Mouse (Mus musculus) thymus, adult 2 months (tissue): ENCODE measurements around the gene Dock8. TPM values are rescaled to one million over a fixed set of nuclear protein-coding genes. Genes with fewer than 3 reads are reported as not detected.

Experiments used
- DNase-seq: peaks from one replicate; pipeline ENCODE4 v3.0.0; 2021
- H3K27ac ChIP-seq: fragments of 200-500 bp; 2 replicates; pipeline ENCODE4 v1.5.1; 2012; ENCODE audit warnings: low read length, control low read depth; ENCODE audit not compliant: control insufficient read depth, insufficient read depth
- H3K27me3 ChIP-seq: fragments of 200-500 bp; 2 replicates; pipeline ENCODE4 v1.6.1; 2012; ENCODE audit warnings: mild to moderate bottlenecking, low read length, moderate library complexity, mixed read lengths; ENCODE audit not compliant: control insufficient read depth, insufficient read depth
- H3K36me3 ChIP-seq: fragments of 200-500 bp; 2 replicates; pipeline ENCODE4 v1.6.1; 2012; ENCODE audit warnings: mild to moderate bottlenecking, low read length, moderate library complexity; ENCODE audit not compliant: control insufficient read depth, insufficient read depth
- H3K4me1 ChIP-seq: fragments of 200-500 bp; replicated peaks from 2 replicates; pipeline ENCODE4 v1.6.1; 2012; ENCODE audit warnings: low read length; ENCODE audit not compliant: control insufficient read depth, insufficient read depth
- H3K4me3 ChIP-seq: fragments of 200-500 bp; 2 replicates; pipeline ENCODE4 v1.5.1; 2012; ENCODE audit warnings: mild to moderate bottlenecking, low read length, control low read depth, moderate library complexity; ENCODE audit not compliant: control insufficient read depth, insufficient read depth
- CTCF ChIP-seq: fragments of 200-500 bp; IDR thresholded peaks from 2 replicates; pipeline ENCODE4 v1.5.1; 2012; ENCODE audit warnings: mild to moderate bottlenecking, control low read depth, low read length, moderate library complexity, borderline replicate concordance; ENCODE audit not compliant: control insufficient read depth, poor library complexity, insufficient read depth; ENCODE audit errors: extremely low read depth
- POLR2A ChIP-seq: fragments of 200-500 bp; IDR thresholded peaks from 2 replicates; pipeline ENCODE4 v1.6.1; 2012; ENCODE audit warnings: mild to moderate bottlenecking, low read length, control low read depth, moderate library complexity; ENCODE audit not compliant: control insufficient read depth, poor library complexity, insufficient read depth; ENCODE audit errors: extremely low read depth
- WGBS: fragments of 180-500 bp; shearing (Covaris S2); methylation state at CpG from one replicate; pipeline ENCODE4 v1.1.7; 2018; 5-methylcytosine and 5-hydroxymethylcytosine counted together
- polyA plus RNA-seq: library from polyadenylated mRNA; depleted of rRNA; stranded (reverse); fragments of >200 nt; gene quantifications from 2 replicates; pipeline ENCODE4 v1.2.3, GENCODE M21; 2012; rRNA removed

The Dock8 gene
- polyA plus RNA-seq, 1 experiment = 87.3 TPM

DNA sequence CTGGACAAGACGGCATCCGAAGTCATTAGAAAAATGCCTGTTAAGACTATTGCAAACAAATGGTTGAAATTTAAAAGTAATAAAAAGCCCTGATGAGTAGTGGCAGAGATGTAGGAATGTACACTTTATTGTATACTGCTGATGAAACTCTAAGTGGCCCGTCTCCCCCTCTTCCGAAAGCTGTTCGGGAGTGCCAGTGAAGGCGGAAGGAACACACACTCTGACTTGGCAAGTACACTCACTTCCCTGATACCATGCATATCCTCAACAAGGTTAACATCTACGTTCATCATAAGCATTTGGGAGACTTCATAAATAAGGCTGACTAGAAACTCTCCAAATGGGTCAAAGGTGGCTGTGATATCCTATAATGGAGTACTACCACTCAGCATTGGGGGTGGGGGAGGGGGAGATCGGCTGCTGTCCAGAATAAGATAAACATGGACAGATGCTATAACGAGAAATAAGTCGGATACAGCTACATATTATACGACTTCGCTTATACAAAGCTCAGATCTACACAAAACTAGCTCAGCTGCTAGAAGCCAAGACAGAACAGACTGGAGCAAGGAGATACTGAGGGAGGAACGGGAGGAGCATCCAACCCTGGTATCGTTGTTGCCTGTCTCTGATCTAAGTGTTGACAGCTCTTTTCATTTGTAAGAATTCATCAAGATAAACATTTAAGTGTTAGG lies 248.7 kb downstream of the Dock8 start:
- no peaks in the 10 kb centered on the region for H3K4me1 ChIP-seq
- no peaks in the 10 kb centered on the region for H3K27me3 ChIP-seq
- WGBS = 94% methylated on average over 14 of the region's 14 CpGs
- no peak overlapping the region for H3K27ac ChIP-seq
- TF ChIP-seq CTCF = no peak
- TF ChIP-seq POLR2A = no peak
- no peaks in the 10 kb centered on the region for H3K36me3 ChIP-seq
- H3K4me3 ChIP-seq = no peak overlapping the region
- no peak for DNase-seq

DNA sequence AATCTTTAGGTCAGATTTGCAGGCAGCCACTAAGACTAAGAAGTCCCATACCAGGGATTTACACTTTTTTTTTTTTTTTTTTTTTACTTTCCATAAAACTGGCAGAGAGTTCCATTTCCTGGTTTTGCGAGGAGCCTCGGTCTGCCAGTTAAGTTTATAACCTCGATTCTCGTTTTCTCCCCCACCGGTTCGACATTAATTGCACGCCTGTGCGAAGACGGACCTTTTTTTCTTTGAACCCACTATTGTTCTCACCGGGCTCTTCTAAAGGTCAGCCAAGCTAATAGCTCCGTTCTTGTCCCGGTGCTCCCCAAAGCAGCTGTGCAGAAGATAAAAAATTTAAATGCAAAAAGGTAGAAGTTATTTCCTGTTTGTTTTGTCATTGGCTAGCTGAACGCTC lies 249.9 kb downstream of the Dock8 start:
- 75% methylated on average over 13 of the region's 13 CpGs for WGBS
- no peak for DNase-seq
- Histone ChIP-seq H3K27me3 (no peaks in the 10 kb centered on the region), H3K4me3 (no peak overlapping the region), H3K4me1 (no peaks in the 10 kb centered on the region), H3K27ac (no peak overlapping the region), H3K36me3 (no peaks in the 10 kb centered on the region)
- TF ChIP-seq CTCF = no peak
- TF ChIP-seq POLR2A = no peak

DNA sequence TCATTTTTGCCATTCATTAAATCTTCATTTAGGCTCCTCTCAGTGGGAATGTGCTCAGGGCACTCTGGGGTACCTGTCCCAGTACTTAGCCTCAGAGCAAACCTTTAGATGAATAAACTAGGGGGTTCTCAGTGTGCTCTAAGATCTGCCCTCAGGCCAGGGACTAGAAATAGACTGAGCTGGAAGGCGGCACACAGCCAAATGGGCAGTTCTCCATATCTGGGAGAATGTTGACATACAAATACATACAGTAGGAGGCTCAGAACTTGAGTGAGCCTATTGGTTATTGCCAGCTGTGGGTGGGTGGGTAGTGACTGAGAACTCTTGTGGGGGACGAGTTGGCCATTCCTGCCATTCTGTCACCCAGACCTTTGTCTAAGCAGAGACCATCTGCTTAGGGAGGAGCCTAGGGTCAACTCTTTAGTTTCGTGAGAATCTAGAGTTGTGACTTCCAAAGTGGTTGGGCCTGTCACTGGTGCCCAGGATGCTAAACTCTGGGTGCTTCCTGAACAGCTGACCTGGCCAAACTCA lies 252.3 kb downstream of the Dock8 start:
- no peak for DNase-seq
- WGBS = 87% methylated on average over 3 of the region's 3 CpGs
- Histone ChIP-seq H3K4me3 (no peak overlapping the region), H3K4me1 (no peaks in the 10 kb centered on the region), H3K36me3 (no peaks in the 10 kb centered on the region), H3K27me3 (no peaks in the 10 kb centered on the region), H3K27ac (no peak overlapping the region)
- no peak for TF ChIP-seq CTCF
- TF ChIP-seq POLR2A = no peak

Other genes starting within 250 kb of the Dock8 start
- gene Pgm5, start 137.7 kb upstream of the Dock8 start, polyA plus RNA-seq = 4.4 and 7.2 TPM in 2 replicates
- gene Gm10053, start 123.8 kb upstream of the Dock8 start, polyA plus RNA-seq = 8.1 and 12.9 TPM in 2 replicates
- not detected in 2 replicates for gene Foxd4, start 98.3 kb upstream of the Dock8 start, polyA plus RNA-seq
- gene Cbwd1, start 37.9 kb upstream of the Dock8 start, polyA plus RNA-seq = 1.9 TPM in 2 replicates
- 9.6 and 13.6 TPM in 2 replicates for gene Kank1, start 237.4 kb downstream of the Dock8 start, polyA plus RNA-seq